Mouse (Mus musculus) liver, embryonic 16.5 days (tissue): ENCODE data around the gene Enthd1. TPM values are rescaled to one million over a fixed set of nuclear protein-coding genes. Genes with fewer than 3 reads are reported as not detected.
A peak's percentile ranks its signal among the peaks of the same experiment; 100 is the strongest.

Source experiments
- ATAC-seq: fragments of 200-750 bp; cut with Nextera tagmentation; 2 replicates; pipeline ENCODE4 v1.8.0; 2017; ENCODE audit warnings: low read depth, mild to moderate bottlenecking, moderate number of reproducible peaks, moderate library complexity
- H3K27ac ChIP-seq: fragments of 300-500 bp; sonication (generic); 2 replicates; pipeline ENCODE4 v1.5.1; 2014; ENCODE audit warnings: mild to moderate bottlenecking, low read length
- H3K27me3 ChIP-seq: fragments of 300-500 bp; sonication (generic); 2 replicates; pipeline ENCODE4 v1.6.1; 2014; ENCODE audit warnings: low read depth, low read length, mixed read lengths; ENCODE audit not compliant: control insufficient read depth, insufficient read depth
- H3K36me3 ChIP-seq: fragments of 300-500 bp; sonication (generic); 2 replicates; pipeline ENCODE4 v1.6.1; 2014; ENCODE audit warnings: mild to moderate bottlenecking; ENCODE audit not compliant: control insufficient read depth, insufficient read depth
- H3K4me1 ChIP-seq: fragments of 300-500 bp; sonication (generic); 2 replicates; pipeline ENCODE4 v1.6.1; 2014; ENCODE audit warnings: low read depth, low read length, mixed read lengths; ENCODE audit not compliant: control insufficient read depth
- H3K4me2 ChIP-seq: fragments of 300-500 bp; sonication (generic); 2 replicates; pipeline ENCODE4 v1.6.1; 2014; ENCODE audit warnings: low read depth, low read length, mixed read lengths
- H3K4me3 ChIP-seq: fragments of 300-500 bp; sonication (generic); 2 replicates; pipeline ENCODE4 v1.5.1; 2014; ENCODE audit warnings: low read depth, mild to moderate bottlenecking, low read length
- H3K9ac ChIP-seq: fragments of 300-500 bp; sonication (generic); 2 replicates; pipeline ENCODE4 v1.6.1; 2014; ENCODE audit warnings: low read depth, low read length
- H3K9me3 ChIP-seq: fragments of 300-500 bp; sonication (generic); replicated peaks from 2 replicates; pipeline ENCODE4 v1.6.1; 2016; ENCODE audit warnings: low read length; ENCODE audit not compliant: control insufficient read depth
- WGBS: fragments of 180-500 bp; shearing (Covaris S2); extraction: QIAGEN DNeasy Blood & Tissue Kit; methylation state at CpG from one replicate; pipeline ENCODE4 v1.1.7; 2014; ENCODE audit not compliant: insufficient replicate concordance; 5-methylcytosine and 5-hydroxymethylcytosine counted together
- polyA plus RNA-seq: library from polyadenylated mRNA; unstranded; fragments of >200 nt; fragmentation: Nextera tagmentation; extraction: Ambion mirVana; gene quantifications from 2 replicates; pipeline ENCODE4 v1.2.1, GENCODE M21; 2015

Enthd1 gene
- polyA plus RNA-seq, 1 experiment from 2014 or later: not detected

GRCm38 (mm10) chr15:80417066-80417465, 147.9 kb downstream of the Enthd1 start:
- 53% methylated on average over 6 of the region's 9 CpGs for WGBS
- H3K4me2 ChIP-seq: no peak overlapping the region

GRCm38 (mm10) chr15:80415132-80415531, 149.8 kb downstream of the Enthd1 start:
- 54% methylated on average over 4 of the region's 4 CpGs for WGBS

More at GRCm38 (mm10) chr15:80417066-80417465, 147.9 kb downstream of the Enthd1 start:
- Histone ChIP-seq H3K36me3 (no peaks in the 10 kb centered on the region), H3K9ac (no peak overlapping the region), H3K4me3 (no peak overlapping the region), H3K27me3 (no peaks in the 10 kb centered on the region), H3K4me1 (no peaks in the 10 kb centered on the region), H3K27ac (no peak overlapping the region), H3K9me3 (no peaks in the 10 kb centered on the region)
- no peak for ATAC-seq

GRCm38 (mm10) chr15:80413988-80414721, 150.8 kb downstream of the Enthd1 start:
- Histone ChIP-seq H3K9me3 (no peaks in the 10 kb centered on the region), H3K27me3 (no peaks in the 10 kb centered on the region), H3K4me3 (no peak overlapping the region), H3K9ac (no peak overlapping the region), H3K4me1 (no peaks in the 10 kb centered on the region), H3K27ac (no peak overlapping the region), H3K36me3 (no peaks in the 10 kb centered on the region), H3K4me2 (no peak overlapping the region)
- WGBS: 66% methylated on average over 17 of the region's 17 CpGs
- ATAC-seq: no peak

More at GRCm38 (mm10) chr15:80415132-80415531, 149.8 kb downstream of the Enthd1 start:
- no peaks in the 10 kb centered on the region for H3K36me3 ChIP-seq
- no peak overlapping the region for H3K9ac ChIP-seq
- ATAC-seq: no peak
- H3K4me3 ChIP-seq: no peak overlapping the region
- no peaks in the 10 kb centered on the region for H3K4me1 ChIP-seq
- H3K4me2 ChIP-seq: no peak overlapping the region
- H3K27ac ChIP-seq: no peak overlapping the region
- no peaks in the 10 kb centered on the region for H3K27me3 ChIP-seq
- H3K9me3 ChIP-seq: no peaks in the 10 kb centered on the region

GRCm38 (mm10) chr15:80413070-80413469, 151.9 kb downstream of the Enthd1 start:
- Histone ChIP-seq H3K9me3 (no peaks in the 10 kb centered on the region), H3K4me3 (no peak overlapping the region), H3K9ac (no peak overlapping the region), H3K4me1 (no peaks in the 10 kb centered on the region), H3K27me3 (no peaks in the 10 kb centered on the region), H3K27ac (no peak overlapping the region), H3K36me3 (no peaks in the 10 kb centered on the region), H3K4me2 (no peak overlapping the region)
- 60% methylated on average over 4 of the region's 4 CpGs for WGBS
- ATAC-seq: no peak

- H3K27ac ChIP-seq: no peak overlapping the region
- H3K4me3 ChIP-seq: no peak overlapping the region
- no peaks in the 10 kb centered on the region for H3K4me1 ChIP-seq
- H3K36me3 ChIP-seq: no peaks in the 10 kb centered on the region
- no peaks in the 10 kb centered on the region for H3K27me3 ChIP-seq
- H3K4me2 ChIP-seq: no peak overlapping the region
- H3K9me3 ChIP-seq: no peaks in the 10 kb centered on the region
- H3K9ac ChIP-seq: no peak overlapping the region
- ATAC-seq: no peak
- WGBS: 55% methylated on average over 7 of the region's 7 CpGs
Observed at GRCm38 (mm10) chr15:80410661-80411060, 154.3 kb downstream of the Enthd1 start.

- ATAC-seq: peak; percentile 37; the same call in 1 of the 2 replicates
- H3K9ac ChIP-seq: no peak overlapping the region
- no peak overlapping the region for H3K4me3 ChIP-seq
- no peaks in the 10 kb centered on the region for H3K36me3 ChIP-seq
- no peaks in the 10 kb centered on the region for H3K27me3 ChIP-seq
- H3K9me3 ChIP-seq: no peaks in the 10 kb centered on the region
- H3K4me1 ChIP-seq: no peaks in the 10 kb centered on the region
- no peak overlapping the region for H3K27ac ChIP-seq
- H3K4me2 ChIP-seq: no peak overlapping the region
- WGBS: 12% methylated on average over 1 of the region's 1 CpGs
Observed at GRCm38 (mm10) chr15:80407873-80408272, 157.1 kb downstream of the Enthd1 start.

Other genes starting within 250 kb of the Enthd1 start
- gene Grap2, start 7.4 kb upstream of the Enthd1 start, polyA plus RNA-seq: 12.7 and 14.0 TPM in 2 replicates
- gene Fam83f, start 106.7 kb upstream of the Enthd1 start, polyA plus RNA-seq: 4.5 and 6.0 TPM in 2 replicates
- 19.7 and 22.1 TPM in 2 replicates for gene Tnrc6b, start 146.2 kb upstream of the Enthd1 start, polyA plus RNA-seq